Mouse (Mus musculus) lung, postnatal 25 days (tissue): Measurements from ENCODE around the gene Zfp385b.

Experiments
- DNase-seq: peaks from one replicate; pipeline ENCODE4 v3.0.0; 2022; ENCODE audit warnings: low spot score

Zfp385b gene

DNA sequence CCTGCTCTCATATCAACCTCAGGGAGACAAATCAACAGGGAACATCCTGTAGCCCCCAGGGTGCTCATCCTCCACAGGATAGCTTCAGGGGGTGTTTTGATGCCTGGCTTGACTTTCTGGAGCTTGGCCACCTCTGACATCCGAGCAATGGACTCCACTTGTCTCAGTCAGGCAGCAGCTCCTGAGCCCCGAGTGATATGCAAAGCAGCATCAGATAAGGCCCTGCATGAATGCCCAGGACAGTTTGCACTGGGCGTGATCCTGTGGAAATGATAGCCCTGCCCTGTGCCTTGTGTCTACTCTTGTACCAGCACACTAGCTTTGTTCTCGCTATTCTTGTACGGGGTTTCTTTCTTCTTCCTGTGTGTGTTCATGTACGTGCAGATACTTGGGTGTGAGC is 303.8 kb downstream of the Zfp385b start:
- DNase-seq, result no peak

DNA sequence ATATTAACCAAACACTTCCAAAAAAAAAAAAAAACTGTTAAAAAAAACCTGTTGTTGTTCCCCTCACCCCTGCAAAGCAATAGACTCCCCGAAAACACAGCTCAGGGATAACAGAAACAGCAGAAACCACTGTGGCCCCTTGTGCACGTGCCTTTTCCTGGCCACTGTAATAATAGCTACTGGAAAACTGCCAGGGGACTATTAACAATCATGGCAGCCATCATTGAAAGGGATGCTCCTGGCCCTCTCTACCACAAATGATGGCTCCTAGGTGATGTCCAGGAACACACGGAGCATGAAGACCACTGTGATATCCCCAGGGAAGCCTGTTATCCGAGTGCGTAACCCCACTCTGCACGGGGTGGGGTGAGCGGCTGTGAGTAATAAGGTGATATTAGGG is 304.4 kb downstream of the Zfp385b start:
- DNase-seq, result no peak

DNA sequence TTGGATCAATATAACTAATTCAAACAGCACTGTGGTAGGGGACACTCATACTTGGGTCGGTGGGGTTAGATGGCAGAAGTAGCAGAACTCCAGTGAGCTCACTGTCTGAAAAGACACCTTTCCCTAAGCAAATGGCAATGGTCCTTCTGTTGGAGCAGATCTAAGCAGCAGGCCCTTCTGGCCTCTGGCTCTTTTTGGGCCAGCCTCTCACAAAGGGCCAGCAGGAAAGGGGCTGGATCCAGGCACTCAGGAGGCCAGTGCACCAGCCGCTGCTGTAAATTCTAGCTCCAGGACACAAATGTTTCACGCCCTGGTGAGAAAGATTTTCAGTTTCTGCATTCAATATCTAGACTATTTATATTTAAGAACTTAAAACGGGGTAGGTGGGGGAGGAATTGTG is 305.0 kb downstream of the Zfp385b start:
- DNase-seq, result no peak

DNA sequence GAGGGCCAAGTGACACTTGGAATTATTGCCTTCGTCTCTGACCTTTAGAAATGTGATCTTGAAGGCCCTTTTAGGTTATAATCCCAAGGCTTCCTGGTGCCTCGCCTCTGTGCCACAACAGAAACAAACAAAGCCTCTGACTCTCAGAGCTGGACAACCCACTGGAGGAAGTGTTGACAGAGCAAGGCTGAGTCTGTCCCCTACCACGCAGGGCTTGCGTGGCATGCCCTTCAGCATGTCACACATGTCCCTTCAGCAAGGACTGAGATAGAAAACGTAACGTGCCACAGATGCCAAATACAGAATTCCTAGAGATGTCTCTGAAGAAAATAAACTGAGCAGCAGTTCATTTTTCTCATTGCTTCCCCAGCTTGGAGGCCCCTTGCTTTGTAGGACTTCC is 310.7 kb downstream of the Zfp385b start:
- no peak for DNase-seq

DNA sequence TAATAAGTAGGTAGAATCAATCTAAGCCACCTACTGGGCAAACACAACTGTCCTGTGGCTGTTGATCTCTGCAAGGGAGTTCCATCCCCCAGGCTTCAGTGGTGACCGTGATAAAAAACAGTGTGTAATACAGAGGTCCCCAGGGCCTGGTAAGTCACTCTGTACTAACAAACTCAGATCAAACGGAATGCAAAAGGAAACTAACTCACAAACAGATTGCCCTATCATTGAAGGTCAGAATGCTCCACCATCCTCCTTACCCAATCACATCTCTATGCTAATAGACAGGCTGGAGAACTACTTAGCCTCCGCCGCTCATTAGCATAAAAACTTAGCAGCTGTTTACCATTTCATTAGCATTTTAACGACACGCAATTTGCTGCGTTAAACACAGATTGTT is 313.1 kb downstream of the Zfp385b start:
- DNase-seq, result no peak

DNA sequence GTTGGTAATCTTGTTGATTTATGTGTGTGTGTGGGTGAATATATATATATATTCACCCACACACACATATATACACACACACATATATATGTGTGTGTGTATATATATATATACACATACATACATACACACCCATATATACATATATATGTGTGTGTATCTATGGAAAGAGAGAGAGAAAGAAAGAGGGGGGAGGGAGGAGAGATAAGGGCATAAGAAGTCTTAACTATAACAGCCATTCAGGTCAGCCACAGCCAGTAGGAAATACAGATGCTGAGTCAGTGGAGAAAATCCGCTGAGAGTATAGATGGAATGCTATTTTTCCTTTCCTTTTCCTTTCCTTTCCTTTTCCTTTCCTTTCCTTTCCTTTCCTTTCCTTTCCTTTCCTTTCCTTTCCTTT is 313.8 kb downstream of the Zfp385b start:
- DNase-seq, result no peak

DNA sequence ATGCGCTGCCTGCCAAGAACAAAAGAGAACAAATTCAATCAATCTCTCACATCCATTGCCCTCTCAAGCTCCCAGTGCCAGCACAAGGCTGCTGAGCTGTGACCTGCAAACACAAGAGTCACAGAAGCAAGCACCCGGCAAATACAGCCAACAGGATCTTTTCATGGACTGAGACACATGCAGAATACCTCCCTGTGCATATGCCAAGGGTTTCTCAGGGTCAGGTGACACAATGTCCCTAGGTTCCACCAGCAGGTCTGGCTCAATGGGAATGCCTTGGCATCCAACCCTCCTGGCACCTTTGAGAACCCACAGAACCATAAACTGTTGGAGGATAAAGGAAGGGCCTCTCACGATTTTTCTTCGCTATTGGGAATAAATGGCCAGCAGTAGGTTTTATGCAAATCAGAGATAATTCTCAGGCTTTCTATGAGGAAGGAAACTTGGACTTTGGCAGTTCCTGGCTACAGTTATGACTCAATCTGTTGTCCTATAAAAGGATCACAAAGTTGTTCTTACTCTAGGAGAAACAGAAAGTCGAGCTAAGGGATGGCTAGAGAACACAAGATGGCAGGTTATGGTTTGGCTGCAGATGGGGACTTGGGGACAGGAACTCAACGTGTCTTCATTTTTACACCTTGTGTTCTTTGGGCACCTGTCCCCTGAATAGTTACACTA is 315.6 kb downstream of the Zfp385b start:
- no peak for DNase-seq

DNA sequence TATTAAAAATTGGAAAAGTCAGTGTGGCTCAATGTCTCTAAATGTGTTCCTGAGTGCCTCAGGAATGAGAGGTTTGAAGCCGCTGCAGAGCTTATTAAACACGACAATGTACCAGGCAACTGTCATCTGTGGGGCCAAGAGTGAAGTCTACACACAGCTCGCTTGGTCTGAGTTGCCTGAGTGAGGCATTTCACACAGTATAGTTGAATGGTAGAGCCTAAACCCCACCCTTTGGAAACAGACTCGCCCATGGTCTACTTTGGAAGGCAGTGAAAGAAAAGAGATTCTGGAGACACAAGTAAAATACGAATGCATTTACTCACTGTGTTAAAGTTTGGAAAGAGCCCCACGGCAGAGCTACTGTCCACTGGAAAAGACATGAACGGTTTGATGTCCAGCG is 316.2 kb downstream of the Zfp385b start:
- DNase-seq, result no peak

DNA sequence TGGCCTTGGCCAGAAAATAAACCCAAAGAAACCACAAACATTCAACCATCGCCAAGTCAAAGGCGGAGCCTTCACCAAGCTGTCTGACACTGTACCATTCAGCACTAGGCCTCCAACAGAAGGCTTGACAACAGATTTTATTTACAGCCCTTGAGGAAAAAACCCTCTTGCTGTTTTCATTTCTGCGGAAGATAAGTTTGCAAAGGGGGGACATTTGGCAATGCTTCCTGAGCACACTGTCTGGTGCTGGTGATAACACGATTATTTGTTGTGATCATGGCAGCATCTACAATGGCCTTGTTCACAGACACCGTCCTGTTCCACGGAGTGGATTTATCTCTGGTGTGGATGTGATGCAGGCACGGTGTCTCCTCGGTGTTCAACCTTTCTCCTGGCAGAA is 317.0 kb downstream of the Zfp385b start:
- no peak for DNase-seq

DNA sequence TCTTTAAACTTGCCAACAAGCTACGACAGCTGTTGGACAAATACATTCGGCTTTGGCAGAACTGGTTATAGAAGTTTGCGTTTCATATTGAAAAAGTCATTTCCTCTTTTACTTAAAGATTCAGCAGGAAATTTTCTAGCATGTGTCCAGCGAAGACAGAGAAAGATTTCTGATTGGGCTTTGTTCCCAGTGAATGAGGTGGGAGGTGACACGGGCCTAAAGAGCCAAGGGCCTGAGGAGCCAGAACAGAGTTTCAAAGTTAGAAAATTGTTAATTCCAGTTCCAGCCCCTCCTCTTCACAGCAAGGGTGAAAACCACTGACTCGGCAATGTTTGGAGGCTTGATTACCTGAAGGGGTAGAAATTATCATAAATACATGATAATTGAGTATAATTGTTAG is 319.0 kb downstream of the Zfp385b start:
- DNase-seq, result no peak

DNA sequence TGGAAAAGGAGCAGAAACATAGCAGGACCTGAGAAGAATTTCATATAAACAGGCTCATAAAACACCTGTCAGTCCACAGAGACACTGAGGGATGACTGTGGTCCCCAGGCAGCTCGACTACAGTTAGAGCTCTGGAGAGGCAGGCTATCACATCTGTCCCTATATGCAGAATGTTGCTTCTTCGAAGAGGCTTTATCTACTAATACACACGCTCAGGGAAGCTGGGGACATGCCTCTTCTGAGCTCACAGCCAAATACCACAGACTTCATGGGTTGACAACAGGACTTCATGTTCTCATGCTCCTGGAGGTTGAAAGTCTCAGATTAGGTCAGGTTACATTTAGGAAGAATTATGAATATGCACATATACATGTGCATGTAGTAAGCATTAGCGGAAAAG is 321.1 kb downstream of the Zfp385b start:
- no peak for DNase-seq

DNA sequence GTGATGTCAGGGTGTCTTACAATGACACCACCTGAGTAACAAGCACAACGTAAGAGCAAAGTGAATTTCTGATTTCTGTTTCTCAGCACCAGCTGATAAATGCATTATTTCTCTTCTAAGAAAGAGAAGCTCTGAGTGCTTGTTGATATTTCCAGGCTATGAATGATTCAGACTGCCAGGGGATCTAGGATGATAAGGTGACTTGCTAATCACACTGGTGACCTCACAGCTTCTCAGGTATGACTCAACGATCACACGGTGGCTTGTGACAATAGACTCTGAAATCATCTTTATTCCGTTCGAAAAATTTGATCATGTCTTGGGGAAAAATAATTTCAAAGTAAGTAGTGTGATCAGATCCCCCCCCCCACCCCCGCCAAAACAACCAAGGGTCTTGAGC is 321.5 kb downstream of the Zfp385b start:
- DNase-seq, result no peak

DNA sequence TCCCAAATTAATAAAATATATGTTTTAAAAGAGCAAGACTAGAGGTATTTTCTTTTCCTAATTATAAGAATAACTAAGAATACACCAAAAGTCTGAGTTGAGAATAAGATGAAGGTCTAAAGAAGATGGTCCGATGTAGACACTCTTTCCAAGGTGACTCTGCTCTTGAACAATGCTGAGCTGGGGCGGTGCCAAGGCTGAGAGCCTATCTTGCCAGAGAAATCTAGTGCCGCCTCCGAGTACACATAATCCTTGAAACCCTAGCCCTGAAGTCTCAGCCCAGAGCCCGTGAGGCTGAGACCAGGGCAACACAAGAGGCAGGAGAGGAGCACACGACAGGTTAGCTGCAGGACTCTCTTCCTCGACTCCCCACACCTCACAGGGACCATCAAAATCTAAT is 323.4 kb downstream of the Zfp385b start:
- no peak for DNase-seq

DNA sequence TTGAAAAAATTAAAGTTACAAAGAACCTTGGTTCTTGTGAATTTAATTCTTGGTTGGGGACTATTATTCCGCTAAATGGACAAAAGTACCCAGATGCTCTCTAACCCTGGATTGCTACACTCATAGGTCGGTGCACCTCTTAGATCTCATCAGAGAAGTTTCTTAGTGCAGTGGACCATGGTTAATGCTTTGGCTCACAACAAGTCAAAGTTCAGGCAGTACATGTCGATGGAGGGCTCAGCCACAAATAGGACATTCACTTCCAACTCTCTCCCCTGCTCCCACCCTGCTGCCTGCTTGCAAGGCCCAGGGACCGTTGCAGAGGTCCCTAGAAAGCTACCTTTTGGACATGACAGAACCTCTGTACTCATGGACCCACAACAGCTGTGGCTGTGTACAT is 324.1 kb downstream of the Zfp385b start:
- DNase-seq, result no peak

DNA sequence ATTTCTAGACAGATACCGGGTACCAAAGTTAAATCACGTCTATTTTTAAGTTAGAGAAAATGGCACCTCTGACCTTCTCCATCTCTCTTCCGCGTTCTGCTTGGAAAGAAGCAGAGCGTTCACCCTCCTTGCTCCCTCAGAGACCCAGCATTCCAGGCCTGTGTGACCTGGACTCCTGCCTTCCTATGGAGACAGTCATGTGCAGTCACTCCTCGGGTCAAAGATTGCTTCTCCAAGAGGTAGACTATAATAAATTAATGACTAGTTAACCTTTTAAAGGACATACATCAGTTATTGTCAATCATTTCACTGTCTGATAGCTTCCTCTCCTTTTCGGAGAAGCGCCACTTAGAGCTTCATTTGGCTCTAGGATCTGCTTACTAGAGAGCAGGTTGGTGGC is 325.7 kb downstream of the Zfp385b start:
- no peak for DNase-seq

DNA sequence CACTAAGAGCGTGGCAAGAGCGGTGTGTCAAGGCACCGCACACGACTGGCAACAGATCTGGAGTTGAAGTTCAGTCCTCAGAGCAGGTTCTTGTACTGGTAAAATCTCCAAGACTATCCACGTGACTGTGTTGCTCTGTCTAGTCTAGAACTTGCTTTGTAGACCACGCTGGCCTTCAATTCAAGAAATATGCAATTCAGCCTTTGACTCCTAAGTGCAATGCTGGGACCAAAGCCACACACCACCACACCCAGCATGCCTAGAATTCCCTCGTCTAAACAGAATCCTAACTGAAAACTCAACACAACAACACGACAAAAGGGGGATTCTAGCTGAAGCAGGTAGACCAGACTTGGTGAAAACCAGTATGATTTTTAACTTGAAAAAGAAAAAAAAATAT is 332.3 kb downstream of the Zfp385b start:
- no peak for DNase-seq

DNA sequence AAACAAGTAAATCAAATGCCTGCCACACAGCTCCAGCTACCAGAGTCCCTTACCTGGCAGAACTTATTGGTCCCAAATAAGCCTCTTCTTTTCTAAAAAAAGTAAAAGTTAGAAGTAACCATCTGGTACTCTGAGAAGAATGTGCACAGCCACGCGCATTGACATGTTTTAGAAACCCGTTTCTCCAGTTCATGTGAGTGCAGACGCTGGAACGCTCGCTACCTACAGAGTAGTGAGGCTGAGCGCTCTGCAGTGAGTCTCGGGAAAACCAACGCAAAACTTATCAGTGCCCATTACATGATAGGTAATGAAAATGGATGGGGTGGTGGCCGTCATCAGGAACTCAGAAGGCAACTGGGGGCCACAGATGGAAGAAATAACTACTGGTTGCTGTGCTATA is 338.2 kb downstream of the Zfp385b start:
- no peak for DNase-seq

DNA sequence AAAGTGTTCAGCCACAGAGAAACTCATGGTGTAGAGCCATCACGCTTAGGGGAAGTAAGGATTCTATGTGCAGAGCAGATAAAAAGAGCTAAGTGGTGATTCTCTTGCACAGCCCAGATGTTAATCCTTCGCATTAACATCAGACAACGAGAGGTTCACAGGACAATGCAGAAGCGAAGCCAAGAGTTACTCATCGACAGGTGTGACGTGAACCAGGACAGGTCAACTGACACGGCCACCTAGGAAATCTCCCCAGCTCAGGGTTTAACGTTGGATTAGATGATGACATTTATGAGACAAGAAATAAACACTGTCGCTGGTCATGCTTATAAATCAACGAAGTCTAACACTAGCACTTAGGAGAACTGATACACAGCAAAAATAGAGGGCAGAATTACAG is 341.9 kb downstream of the Zfp385b start:
- DNase-seq, result no peak

DNA sequence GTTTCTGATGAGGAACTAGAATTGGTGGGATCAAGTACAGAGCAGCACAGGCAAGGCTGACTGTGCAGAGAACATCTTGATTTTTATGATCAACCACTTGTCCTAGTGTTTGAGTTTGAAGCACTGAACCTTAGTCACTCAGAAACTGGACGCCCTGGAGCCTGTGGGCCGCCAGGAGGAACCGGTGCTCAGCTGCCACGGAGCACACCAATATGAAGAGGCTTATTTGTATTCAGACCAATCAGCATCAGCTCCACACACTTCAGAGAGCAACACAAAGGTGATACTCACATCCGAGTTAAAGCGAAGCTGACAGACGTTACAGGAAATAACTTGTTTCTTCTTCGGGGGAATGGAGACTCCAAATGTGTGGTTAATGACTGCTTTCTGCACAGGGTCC is 343.0 kb downstream of the Zfp385b start:
- no peak for DNase-seq

DNA sequence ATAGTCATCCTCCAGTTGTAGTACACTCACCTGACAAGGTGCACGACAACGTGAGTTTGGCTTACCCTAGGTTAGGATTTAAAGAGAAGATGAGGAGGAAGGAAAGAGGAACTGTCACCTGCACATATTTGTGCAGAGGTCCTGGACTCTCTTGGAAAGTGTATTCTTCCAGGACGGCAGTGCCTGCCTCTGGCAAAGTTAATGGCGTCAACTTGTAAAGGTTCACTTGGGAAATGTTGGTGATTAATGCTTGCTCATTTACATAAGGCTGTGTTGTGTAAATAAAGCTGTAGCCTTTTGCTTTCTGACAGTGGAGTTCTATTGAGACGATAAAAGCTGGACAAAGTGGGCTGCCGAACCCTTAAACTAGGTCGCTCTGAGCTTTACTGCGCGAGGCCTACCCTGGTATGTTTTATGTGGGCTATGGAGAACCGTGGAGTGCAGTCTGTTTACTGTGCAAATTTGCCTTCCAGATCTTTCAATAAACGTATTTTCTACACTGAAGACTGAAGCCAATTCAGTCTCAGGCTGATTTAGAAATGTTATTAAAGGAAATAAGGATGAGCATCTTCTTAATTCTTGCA is 347.1 kb downstream of the Zfp385b start:
- DNase-seq, result no peak

DNA sequence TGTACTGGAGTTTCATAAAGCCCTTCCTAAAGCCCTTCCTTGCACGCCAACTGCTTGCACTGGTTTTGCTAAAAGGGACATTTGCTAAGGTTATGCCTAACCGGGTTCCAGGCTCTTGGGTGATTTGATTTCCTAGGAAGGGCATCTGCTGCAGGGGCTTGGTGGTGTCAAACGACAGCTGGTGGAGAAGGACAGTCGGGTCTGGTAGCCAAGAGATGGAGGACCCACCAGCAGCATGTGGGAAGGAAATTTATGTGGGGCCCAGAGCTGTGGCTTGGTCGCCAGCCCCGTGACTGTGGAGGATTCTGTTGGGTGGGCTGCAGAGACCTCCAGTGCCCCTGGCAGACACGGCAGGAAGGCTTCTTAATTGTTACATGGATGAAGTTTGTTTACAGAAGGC is 348.7 kb downstream of the Zfp385b start:
- DNase-seq, result no peak

DNA sequence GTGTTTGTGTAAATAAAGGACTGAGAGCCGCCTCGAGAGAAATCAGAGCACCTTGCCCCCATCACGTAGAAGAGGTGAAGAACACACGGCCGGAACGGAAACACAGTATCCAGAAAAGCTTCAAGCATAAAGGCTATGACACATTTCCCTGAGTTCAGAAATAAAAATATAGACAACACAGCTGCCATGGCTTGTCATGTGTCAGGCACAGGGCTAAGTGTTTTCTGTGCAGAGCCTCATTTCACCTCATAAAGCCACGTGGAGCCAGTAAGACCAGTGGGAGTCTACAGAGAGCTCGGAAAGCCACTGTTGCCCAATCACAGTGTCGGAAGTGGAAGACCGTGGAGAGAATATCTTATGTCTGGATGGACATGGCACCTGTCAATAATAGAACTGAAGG is 358.0 kb downstream of the Zfp385b start:
- no peak for DNase-seq

DNA sequence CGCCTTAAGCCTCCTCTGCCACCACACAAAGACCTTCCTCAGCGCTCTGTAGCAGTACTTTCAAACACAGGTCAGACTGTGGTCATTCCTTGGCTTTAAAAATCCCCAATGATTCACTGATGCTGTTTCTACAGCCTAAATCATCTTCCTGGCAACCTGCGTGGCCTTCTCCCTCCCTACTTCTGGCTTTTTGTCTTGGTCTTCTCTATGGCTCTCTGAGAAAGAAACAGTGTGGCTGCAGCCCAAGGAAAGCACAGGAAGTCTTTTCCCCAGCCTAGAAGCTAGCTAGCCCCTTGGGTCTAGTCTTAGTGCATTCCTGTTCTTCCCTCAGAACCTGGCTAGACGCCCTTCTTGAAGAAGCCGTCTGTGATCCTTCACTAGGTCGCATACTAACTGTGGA is 359.4 kb downstream of the Zfp385b start:
- DNase-seq, result no peak

DNA sequence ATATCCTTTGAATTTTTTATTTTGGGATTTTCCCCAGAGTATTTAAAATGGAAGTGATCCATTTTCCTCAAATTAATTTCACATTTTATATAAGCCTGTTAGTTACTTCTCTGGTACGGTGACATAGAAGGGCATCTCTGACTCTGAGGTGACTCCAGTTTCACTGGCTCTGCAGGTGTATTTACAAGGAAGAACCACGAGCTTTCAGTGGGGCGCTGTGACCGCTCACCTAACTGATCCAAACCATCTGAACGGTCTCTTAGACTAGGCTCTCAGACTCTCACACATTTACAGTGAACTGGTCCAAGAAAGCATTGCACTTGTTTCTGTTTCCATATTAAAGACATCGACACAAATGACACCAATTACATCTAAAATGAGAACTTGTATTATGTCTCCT is 361.0 kb downstream of the Zfp385b start:
- DNase-seq, result no peak

DNA sequence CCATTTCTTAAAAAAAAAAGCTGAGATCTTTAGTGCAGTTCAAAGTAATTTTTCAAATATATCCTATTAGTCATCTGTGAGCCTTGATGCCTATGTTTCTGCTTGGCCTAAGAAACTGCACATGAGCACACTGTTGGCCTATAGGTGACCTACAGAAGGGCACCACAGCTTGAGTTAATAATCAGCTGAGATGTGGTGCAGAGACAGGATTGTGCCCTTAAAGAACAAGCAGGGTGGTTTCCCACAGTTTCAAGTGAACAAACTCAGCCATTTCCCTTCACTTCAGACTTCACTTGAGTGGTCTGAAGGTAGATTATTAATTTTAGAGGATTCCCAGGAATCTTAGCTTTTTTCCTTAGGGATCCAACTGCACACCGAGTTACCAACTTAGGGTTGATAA is 362.3 kb downstream of the Zfp385b start:
- DNase-seq, result no peak
